Comparison of ENCODE assay signal across 8 mouse cellular contexts in genomic region chr1:185363526-185364182, GRCm38 (mm10). TPM values are rescaled to one million over a fixed set of nuclear protein-coding genes. Genes with fewer than 3 reads are reported as not detected.
DNase-seq lines count a peak whose midpoint lies in the region; ATAC-seq and TF ChIP-seq lines count a peak whose summit lies in the region.

No protein-coding gene starts in this region.

- no peaks in the 10 kb centered on the region for H3K36me3 ChIP-seq in thymus, adult 2 months (ENCODE audit: control insufficient read depth, insufficient read depth, low read length)
- peaks cover 7% of the 10 kb centered on the region; the same call in 1 of the 2 replicates for H3K36me3 ChIP-seq in forebrain, postnatal 0 days (ENCODE audit: insufficient read depth)
- peaks cover 6% of the 10 kb centered on the region; the same call in 1 of the 2 replicates for H3K36me3 ChIP-seq in lung, embryonic 15.5 days

- 2% methylated on average over 22 of the region's 22 CpGs for WGBS in thymus, adult 2 months
- 4% methylated on average over 22 of the region's 22 CpGs for WGBS in forebrain, postnatal 0 days
- 1% methylated on average over 22 of the region's 22 CpGs for WGBS in lung, embryonic 15.5 days

- H3K27ac ChIP-seq in thymus, adult 2 months (ENCODE audit: control insufficient read depth, insufficient read depth, low read length), result peak overlapping the region; percentile 13
- H3K27ac ChIP-seq in forebrain, postnatal 0 days (ENCODE audit: low read depth, low read length), result peak overlapping the region; percentile 92
- H3K27ac ChIP-seq in layer of hippocampus, adult 2 months, result peak overlapping the region; percentile 93
- H3K27ac ChIP-seq in lung, embryonic 15.5 days, result peak overlapping the region; percentile 93

- peak; percentile 40 for ATAC-seq in forebrain, postnatal 0 days
- ATAC-seq in hematopoietic stem cell, adult 5-6 weeks (replicated peaks in 1 of 2; ENCODE audit: insufficient read depth in 1 of 2, low FRiP score in 2 of 2, low TSS enrichment in 1 of 2, low read depth in 1 of 2, poor library complexity in 2 of 2, severe bottlenecking in 2 of 2), result peak; percentile 51 to 56
- no peak for ATAC-seq in lung, embryonic 15.5 days (ENCODE audit: borderline replicate concordance, extremely low read depth, low FRiP score, low TSS enrichment)

- DNase-seq in thymus, adult 2 months, result no peak
- no peak for DNase-seq in thymus, postnatal 4 days
- peak; percentile 28 for DNase-seq in cerebellum, adult 8-10 months
- peak; percentile 73 for DNase-seq in forebrain, postnatal 0 days
- peak; percentile 27 to 29 for DNase-seq in layer of hippocampus, adult 2 months (ENCODE audit: low spot score in 2 of 2)
- peak; percentile 4 for DNase-seq in ovary, adult 18-20 months (ENCODE audit: low spot score)

- H3K9ac ChIP-seq in forebrain, postnatal 0 days, result peak overlapping the region; percentile 76
- peak overlapping the region; percentile 93 for H3K9ac ChIP-seq in lung, embryonic 15.5 days

- H3K27me3 ChIP-seq in thymus, adult 2 months (ENCODE audit: control insufficient read depth, insufficient read depth, low read length), result no peaks in the 10 kb centered on the region
- H3K27me3 ChIP-seq in forebrain, postnatal 0 days (ENCODE audit: insufficient read depth, low read length), result no peaks in the 10 kb centered on the region
- H3K27me3 ChIP-seq in lung, embryonic 15.5 days, result no peaks in the 10 kb centered on the region

- no peak for TF ChIP-seq CTCF in thymus, adult 2 months (IDR thresholded peaks at IDR 0.05; ENCODE audit: borderline replicate concordance, control insufficient read depth, extremely low read depth, insufficient read depth, low read length, poor library complexity)
- TF ChIP-seq CTCF in forebrain, postnatal 0 days (IDR thresholded peaks at IDR 0.05; ENCODE audit: low read depth), result 0 out of 2 replicates have a peak, but pooled peaks have one; percentile 12
- no peak for TF ChIP-seq CTCF in layer of hippocampus, adult 2 months (conservative IDR thresholded peaks at IDR 0.05)

- no peak for TF ChIP-seq POLR2A in thymus, adult 2 months (IDR thresholded peaks at IDR 0.05; ENCODE audit: control insufficient read depth, extremely low read depth, insufficient read depth, low read length, poor library complexity)

- H3K4me3 ChIP-seq in thymus, adult 2 months (ENCODE audit: control insufficient read depth, insufficient read depth, low read length), result peak overlapping the region; percentile 91
- H3K4me3 ChIP-seq in forebrain, postnatal 0 days (ENCODE audit: low read depth, low read length), result peak overlapping the region; percentile 97
- H3K4me3 ChIP-seq in layer of hippocampus, adult 2 months, result peak overlapping the region; percentile 94
- H3K4me3 ChIP-seq in lung, embryonic 15.5 days, result peak overlapping the region; percentile 96

- H3K9me3 ChIP-seq in forebrain, postnatal 0 days (ENCODE audit: low read length), result no peaks in the 10 kb centered on the region
- no peaks in the 10 kb centered on the region for H3K9me3 ChIP-seq in lung, embryonic 15.5 days

- H3K4me2 ChIP-seq in forebrain, postnatal 0 days (ENCODE audit: low read depth), result peak overlapping the region; percentile 63
- peak overlapping the region; percentile 73 for H3K4me2 ChIP-seq in lung, embryonic 15.5 days

- peaks cover 3% of the 10 kb centered on the region for H3K4me1 ChIP-seq in thymus, adult 2 months (replicated peaks; ENCODE audit: control insufficient read depth, insufficient read depth, low read length)
- H3K4me1 ChIP-seq in forebrain, postnatal 0 days (ENCODE audit: insufficient read depth), result peaks cover 5% of the 10 kb centered on the region
- H3K4me1 ChIP-seq in lung, embryonic 15.5 days, result peaks cover 24% of the 10 kb centered on the region

RNA-seq across cellular contexts. Expression of gene Eprs, which starts 0.8 kb away (rescaled TPM):
- polyA plus RNA-seq in thymus, adult 2 months (2012; rRNA removed), result 11.0 and 13.4 TPM in 2 replicates
- total RNA-seq in forebrain, postnatal 0 days (2014; rRNA removed), result 94.9 and 114 TPM in 2 replicates
- 109 and 121 TPM in 2 replicates for polyA plus RNA-seq in forebrain, postnatal 0 days (2015; fragmentation: Nextera tagmentation; extraction: Ambion mirVana)
- total RNA-seq in hematopoietic stem cell, adult 5-6 weeks (2017), result 197 and 229 TPM in 2 replicates
- total RNA-seq in layer of hippocampus, adult 2 months (2021), result 10 to 100 TPM; 65.2 to 69.5 TPM
- polyA plus RNA-seq in lung, embryonic 15.5 days (2015; fragmentation: Nextera tagmentation; extraction: Ambion mirVana), result 143 and 148 TPM in 2 replicates

RNA-seq across cellular contexts. Expression of gene Bpnt1, which starts 31.7 kb away (rescaled TPM):
- 14.0 and 19.6 TPM in 2 replicates for polyA plus RNA-seq in thymus, adult 2 months (2012; rRNA removed)
- 72.6 and 75.0 TPM in 2 replicates for total RNA-seq in forebrain, postnatal 0 days (2014; rRNA removed)
- polyA plus RNA-seq in forebrain, postnatal 0 days (2015; fragmentation: Nextera tagmentation; extraction: Ambion mirVana), result 38.2 and 48.4 TPM in 2 replicates
- 15.1 and 29.8 TPM in 2 replicates for total RNA-seq in hematopoietic stem cell, adult 5-6 weeks (2017)
- 10 to 100 TPM; 65.2 to 74.8 TPM for total RNA-seq in layer of hippocampus, adult 2 months (2021)
- 30.4 and 32.3 TPM in 2 replicates for polyA plus RNA-seq in lung, embryonic 15.5 days (2015; fragmentation: Nextera tagmentation; extraction: Ambion mirVana)

RNA-seq across cellular contexts. Expression of gene Iars2, which starts 34.5 kb away (rescaled TPM):
- 22.7 and 28.4 TPM in 2 replicates for polyA plus RNA-seq in thymus, adult 2 months (2012; rRNA removed)
- total RNA-seq in forebrain, postnatal 0 days (2014; rRNA removed), result 36.9 and 38.1 TPM in 2 replicates
- 9.8 and 15.2 TPM in 2 replicates for polyA plus RNA-seq in forebrain, postnatal 0 days (2015; fragmentation: Nextera tagmentation; extraction: Ambion mirVana)
- total RNA-seq in hematopoietic stem cell, adult 5-6 weeks (2017), result 41.4 and 60.1 TPM in 2 replicates
- 10 to 100 TPM; 29.9 to 34.3 TPM for total RNA-seq in layer of hippocampus, adult 2 months (2021)
- 28.4 and 28.9 TPM in 2 replicates for polyA plus RNA-seq in lung, embryonic 15.5 days (2015; fragmentation: Nextera tagmentation; extraction: Ambion mirVana)

Comparison
In these comparisons a context has a peak if more than half of its experiments do, and no peak if none do; other contexts are left out.
1. DNase-seq: peak in cerebellum, adult 8-10 months (single experiment), forebrain, postnatal 0 days (single experiment), layer of hippocampus, adult 2 months (2 of 2) and ovary, adult 18-20 months (single experiment); none in thymus, adult 2 months (single experiment) and thymus, postnatal 4 days (single experiment).
2. H3K27ac ChIP-seq: peak in every context shown above with its lines; median percentile 93 in layer of hippocampus, adult 2 months; 93 in lung, embryonic 15.5 days; 92 in forebrain, postnatal 0 days; 13 in thymus, adult 2 months.
3. Peak in every context shown above with its lines, with median percentiles within 50 percentile points of each other: H3K4me3 ChIP-seq.